Mouse (Mus musculus): ENCODE data around the gene Erp44.

- no peak for TF ChIP-seq CTCF (IDR thresholded peaks at IDR 0.05; ENCODE audit: low read depth)
- no peak for TF ChIP-seq EP300 (optimal IDR thresholded peaks at IDR 0.05)
Measured at GRCm38 (mm10) chr4:48175666-48176065, 103.7 kb downstream of the Erp44 start.
